Mouse (Mus musculus): ENCODE measurements around the gene Cdk14.

DNA sequence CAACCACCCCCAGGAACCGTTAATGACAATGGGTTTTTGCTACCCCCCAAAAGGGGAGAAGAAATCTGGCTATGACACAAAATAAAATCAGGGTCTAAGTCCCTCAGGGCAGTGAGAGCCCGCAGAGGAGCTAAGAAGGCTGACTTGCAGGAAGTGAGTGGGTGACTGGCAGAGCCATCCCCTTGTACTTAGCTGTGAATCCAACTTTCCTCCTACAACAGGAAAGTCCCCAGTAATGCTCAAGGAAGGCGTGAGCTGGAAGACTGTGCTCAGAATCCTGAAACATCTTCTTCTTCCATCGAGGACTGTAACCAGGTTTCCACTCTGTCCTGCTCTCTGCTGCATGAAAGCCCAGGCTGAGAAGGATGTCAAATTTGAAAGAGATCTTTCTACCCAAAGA is 502.8 kb downstream of the Cdk14 start:
- TF ChIP-seq CTCF (conservative IDR thresholded peaks at IDR 0.05; ENCODE audit: low read length) = no peak
- TF ChIP-seq POU5F1 (IDR thresholded peaks at IDR 0.05; ENCODE audit: borderline replicate concordance, low read length) = no peak

Measured in E14TG2a.4 (cell line).